Mouse (Mus musculus) CH12.LX (cell line): ENCODE data around the gene Slc39a10. TPM values are rescaled to one million over a fixed set of nuclear protein-coding genes. Genes with fewer than 3 reads are reported as not detected.

Experiments
- DNase-seq: peaks from one replicate; pipeline ENCODE4 v3.0.0-alpha.2; 2013; ENCODE audit errors: extremely low read depth
- H3K27ac ChIP-seq: 2 replicates; pipeline ENCODE4 v1.5.1; 2012; ENCODE audit warnings: low read depth, mild to moderate bottlenecking, control low read depth, moderate library complexity; ENCODE audit not compliant: insufficient read depth
- H3K27me3 ChIP-seq: replicated peaks from 2 replicates; pipeline ENCODE3; 2012; ENCODE audit warnings: inconsistent platforms
- H3K36me3 ChIP-seq, 2 experiments: replicated peaks in 1 of 2; 2 replicates each; pipeline versions ENCODE3 to v1.6.1; 2012; ENCODE audit warnings: inconsistent platforms in 1 of 2, low read length in 1 of 2, mild to moderate bottlenecking in 1 of 2, mixed read lengths in 1 of 2, moderate library complexity in 1 of 2; ENCODE audit not compliant: control insufficient read depth in 1 of 2, insufficient read depth in 1 of 2
- H3K4me1 ChIP-seq, 2 experiments: 2 replicates each; pipeline ENCODE4 v1.6.1; 2012; ENCODE audit warnings: inconsistent platforms in 1 of 2, moderate library complexity in 1 of 2; ENCODE audit not compliant: insufficient read depth in 2 of 2, control insufficient read depth in 1 of 2
- H3K4me2 ChIP-seq: 2 replicates; pipeline ENCODE4 v1.6.1; 2012; ENCODE audit warnings: low read depth, mild to moderate bottlenecking, control low read depth; ENCODE audit not compliant: poor library complexity, insufficient read depth, severe bottlenecking
- H3K4me3 ChIP-seq, 3 experiments: fragments of 150-350 bp in 1 of 3; sonication (generic) in 1 of 3; replicated peaks in 1 of 3; 2 replicates each; pipeline versions ENCODE3 to v1.5.1; 2011 to 2012; ENCODE audit warnings: low read depth in 2 of 3, low read length in 2 of 3, mild to moderate bottlenecking in 2 of 3, moderate library complexity in 2 of 3, control low read depth in 1 of 3, improper control_type of control experiment in 1 of 3, inconsistent platforms in 1 of 3, mixed read lengths in 1 of 3; ENCODE audit not compliant: poor library complexity in 1 of 3
- H3K79me2 ChIP-seq: replicated peaks from 2 replicates; pipeline ENCODE4 v1.6.1; 2012; ENCODE audit warnings: mild to moderate bottlenecking, moderate library complexity; ENCODE audit not compliant: control insufficient read depth, poor library complexity, insufficient read depth, severe bottlenecking; ENCODE audit errors: extremely low read depth
- H3K9ac ChIP-seq: 2 replicates; pipeline ENCODE4 v1.6.1; 2012; ENCODE audit warnings: low read depth, mild to moderate bottlenecking, control low read depth, moderate library complexity; ENCODE audit not compliant: insufficient read depth
- H3K9me3 ChIP-seq: replicated peaks from 2 replicates; pipeline ENCODE3; 2012; ENCODE audit warnings: low read length, inconsistent platforms, mixed read lengths
- BHLHE40 ChIP-seq: IDR thresholded peaks from 2 replicates; pipeline ENCODE4 v1.6.1; 2011; ENCODE audit warnings: mild to moderate bottlenecking, low read depth, low read length, improper control_type of control experiment
- CHD1 ChIP-seq: IDR thresholded peaks from 2 replicates; pipeline ENCODE4 v1.6.1; 2012; ENCODE audit warnings: low read depth, low read length, improper control_type of control experiment, inconsistent platforms
- CHD2 ChIP-seq: IDR thresholded peaks from 2 replicates; pipeline ENCODE4 v1.6.1; 2011; ENCODE audit warnings: low read length, improper control_type of control experiment
- EP300 ChIP-seq: IDR thresholded peaks from 2 replicates; pipeline ENCODE4 v1.6.1; 2011; ENCODE audit warnings: low read length, improper control_type of control experiment
- GABPA ChIP-seq: IDR thresholded peaks from 2 replicates; pipeline ENCODE4 v1.6.1; 2012; ENCODE audit warnings: low read depth, low read length, improper control_type of control experiment, inconsistent platforms; ENCODE audit not compliant: insufficient replicate concordance
- IRF4 ChIP-seq: IDR thresholded peaks from 2 replicates; pipeline ENCODE4 v1.6.1; 2014; ENCODE audit warnings: low read depth, mild to moderate bottlenecking, inconsistent platforms, low read length, improper control_type of control experiment
- MAFK ChIP-seq: IDR thresholded peaks from 2 replicates; pipeline ENCODE4 v1.6.1; 2011; ENCODE audit warnings: low read length, improper control_type of control experiment; ENCODE audit not compliant: insufficient replicate concordance
- MEF2A ChIP-seq: IDR thresholded peaks from 2 replicates; pipeline ENCODE4 v1.6.1; 2014; ENCODE audit warnings: low read depth, mild to moderate bottlenecking, inconsistent platforms, low read length, improper control_type of control experiment, borderline replicate concordance
- MXI1 ChIP-seq: IDR thresholded peaks from 2 replicates; pipeline ENCODE4 v1.6.1; 2011; ENCODE audit warnings: mild to moderate bottlenecking, low read depth, low read length, improper control_type of control experiment
- MYC ChIP-seq: IDR thresholded peaks from 2 replicates; pipeline ENCODE4 v1.6.1; 2011; ENCODE audit warnings: low read depth, mild to moderate bottlenecking, improper control_type of control experiment, low read length
- POLR2A ChIP-seq: IDR thresholded peaks from 2 replicates; pipeline ENCODE4 v1.6.1; 2011; ENCODE audit warnings: low read depth, mild to moderate bottlenecking, improper control_type of control experiment, low read length
- POLR2AphosphoS2 ChIP-seq: IDR thresholded peaks from 2 replicates; pipeline ENCODE4 v1.6.1; 2011; ENCODE audit warnings: low read depth, low read length, improper control_type of control experiment
- RCOR1 ChIP-seq: conservative IDR thresholded peaks from 2 replicates; pipeline ENCODE4 v1.6.1; 2012; ENCODE audit warnings: low read depth, mild to moderate bottlenecking, inconsistent platforms, low read length, improper control_type of control experiment
- TBP ChIP-seq: conservative IDR thresholded peaks from 2 replicates; pipeline ENCODE4 v1.6.1; 2011; ENCODE audit warnings: low read depth, low read length, improper control_type of control experiment
- TCF12 ChIP-seq: IDR thresholded peaks from 2 replicates; pipeline ENCODE4 v1.6.1; 2014; ENCODE audit warnings: low read depth, mild to moderate bottlenecking, inconsistent platforms, low read length, improper control_type of control experiment
- UBTF ChIP-seq: IDR thresholded peaks from 2 replicates; pipeline ENCODE4 v1.6.1; 2012; ENCODE audit warnings: low read depth, mild to moderate bottlenecking, inconsistent platforms, low read length, improper control_type of control experiment, moderate library complexity
- ZC3H11A ChIP-seq: IDR thresholded peaks from 2 replicates; pipeline ENCODE4 v1.6.1; 2012; ENCODE audit warnings: low read depth, mild to moderate bottlenecking, inconsistent platforms, low read length, improper control_type of control experiment
- ZNF384 ChIP-seq: IDR thresholded peaks from 2 replicates; pipeline ENCODE4 v1.6.1; 2012; ENCODE audit warnings: low read depth, low read length, improper control_type of control experiment, inconsistent platforms
- dilution Hi-C: fragments of 300-500 bp; cut with MboI; formaldehyde crosslinking; loops from 2 replicates; pipeline ENCODE4 v1.14.3; 2020; ENCODE audit warnings: low sequenced_read_pairs; ENCODE audit not compliant: extremely low pct_unique_long_range_greater_than_20kb, extremely low pct_ligation_motif_present
- in situ Hi-C: fragments of 300-500 bp; cut with MboI; formaldehyde crosslinking; loops from 3 replicates; pipeline ENCODE4 v1.14.3; 2019; ENCODE audit warnings: low sequenced_read_pairs, low pct_ligation_motif_present, low pct_unique_long_range_greater_than_20kb, mixed read lengths
- polyA plus RNA-seq: library from polyadenylated mRNA; unstranded; fragments of >175 nt; gene quantifications from 2 replicates; pipeline ENCODE4 v1.2.1, GENCODE M21; 2012; ENCODE audit warnings: low read depth; ENCODE audit not compliant: insufficient read length
- total RNA-seq, 2 experiments: library from RNA; depleted of rRNA; stranded (reverse); fragments of 300-350 nt in 1 of 2; fragments of >200 nt in 1 of 2; gene quantifications; 2 replicates each; pipeline ENCODE4 v1.2.3; 2012 to 2014

Slc39a10 gene
- total and polyA plus RNA-seq, 3 experiments: 7.3 to 14.2 (median 11.0) TPM

GRCm38 (mm10) chr1:46927104-46927503, 34.5 kb upstream of the Slc39a10 start:
- in situ Hi-C loops (loop anchor here (10.0 kb wide), 1 partner anchor 72 kb away; no protein-coding TSS in a partner anchor), dilution Hi-C loops (no loop called here)
- H3K79me2 ChIP-seq: no peaks in the 10 kb centered on the region
- no peak overlapping the region for H3K9ac ChIP-seq
- H3K4me2 ChIP-seq: no peak overlapping the region
- no peaks in the 10 kb centered on the region for H3K27me3 ChIP-seq
- no peak overlapping the region for H3K27ac ChIP-seq
- H3K4me1 ChIP-seq: peaks cover 0 to 16% of the 10 kb centered on the region in 2 experiments; a peak in 2 of 4 replicates
- H3K9me3 ChIP-seq: no peaks in the 10 kb centered on the region
- no peaks in the 10 kb centered on the region for H3K36me3 ChIP-seq
- H3K4me3 ChIP-seq: no peak overlapping the region
- DNase-seq: no peak
- TF ChIP-seq MEF2A (no peak), ZC3H11A (no peak), EP300 (0 out of 2 replicates have a peak, but pooled peaks have one; percentile 12), POLR2A (no peak), MYC (no peak), TBP (no peak), MAFK (no peak)
- TF ChIP-seq, all 38 proteins: peak for 1

- no peaks in the 10 kb centered on the region for H3K36me3 ChIP-seq
- TF ChIP-seq BHLHE40 (no peak), RCOR1 (no peak), MXI1 (no peak), CHD1 (no peak), CHD2 (no peak), GABPA (no peak), UBTF (no peak), MAFK (no peak), POLR2AphosphoS2 (no peak), TCF12 (no peak), ZNF384 (no peak), IRF4 (no peak)
- TF ChIP-seq, all 38 proteins: peak for 0
- in situ Hi-C loops: loop anchor here (10.0 kb wide), 1 partner anchor 71 kb away; no protein-coding TSS in a partner anchor
- dilution Hi-C loops: no loop called here
- no peak overlapping the region for H3K4me2 ChIP-seq
- no peak for DNase-seq
- H3K9me3 ChIP-seq: no peaks in the 10 kb centered on the region
- H3K27me3 ChIP-seq: no peaks in the 10 kb centered on the region
- H3K9ac ChIP-seq: no peak overlapping the region
- H3K27ac ChIP-seq: no peak overlapping the region
- H3K4me1 ChIP-seq: peaks cover 4 to 25% of the 10 kb centered on the region in 2 experiments; a peak in 3 of 4 replicates
- H3K4me3 ChIP-seq: no peak overlapping the region
- no peaks in the 10 kb centered on the region for H3K79me2 ChIP-seq
These were observed 33.6 kb upstream of the Slc39a10 start for GRCm38 (mm10) chr1:46926239-46926638.
